Mouse (Mus musculus): ENCODE results near the gene Atg4a-ps. TPM values are rescaled to one million over a fixed set of nuclear protein-coding genes. Genes with fewer than 3 reads are reported as not detected.

Gene Atg4a-ps
- total RNA-seq, 2 experiments from 2014 or later = 1.5 TPM; not detected in 1

DNA sequence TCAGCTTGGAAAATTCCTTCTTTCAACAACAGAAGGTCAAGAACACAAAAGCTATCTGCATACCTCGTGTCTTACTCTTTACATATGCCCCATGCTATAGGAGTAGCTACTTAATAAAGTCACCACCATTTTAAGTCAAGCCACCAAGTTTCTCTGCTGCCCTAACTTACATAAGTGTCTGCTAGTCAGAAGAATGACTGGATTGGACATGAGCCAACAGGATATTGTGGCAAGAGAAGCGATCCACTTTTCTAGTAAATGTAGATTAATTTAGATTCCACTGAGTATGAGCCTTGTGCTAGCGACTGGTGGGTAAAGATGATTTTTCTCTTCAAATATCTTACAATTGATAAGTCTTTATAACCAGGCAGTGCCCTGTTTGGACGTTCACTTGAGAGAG, 12.0 kb downstream of the Atg4a-ps start:
- intact Hi-C loops (cut with DNase I) = no loop called here

DNA sequence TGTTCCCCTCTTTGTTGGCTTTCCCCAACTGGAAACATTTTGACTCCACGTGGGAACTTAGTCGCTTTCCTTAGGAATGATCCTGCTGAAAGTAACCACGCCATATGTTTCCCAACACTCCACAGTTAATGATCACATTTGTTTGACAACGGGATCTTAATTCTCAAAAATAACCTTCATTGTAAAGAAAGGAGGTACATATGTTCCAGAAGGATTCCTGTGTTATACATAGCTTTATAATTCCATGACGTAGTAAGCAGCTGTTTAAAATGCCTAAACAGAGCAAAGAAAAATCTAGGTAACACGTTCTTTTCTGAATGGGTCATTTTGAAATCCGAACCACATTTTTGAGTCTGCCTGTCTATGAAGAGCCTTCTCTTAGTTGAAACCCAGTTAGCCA, 12.7 kb downstream of the Atg4a-ps start:
- DNase-seq (ENCODE audit: low spot score in 2 of 2) = no peak
- intact Hi-C loops (cut with DNase I) = no loop called here

More for the DNA sequence above, 12.0 kb downstream of the Atg4a-ps start:
- DNase-seq (ENCODE audit: low spot score in 2 of 2) = no peak

DNA sequence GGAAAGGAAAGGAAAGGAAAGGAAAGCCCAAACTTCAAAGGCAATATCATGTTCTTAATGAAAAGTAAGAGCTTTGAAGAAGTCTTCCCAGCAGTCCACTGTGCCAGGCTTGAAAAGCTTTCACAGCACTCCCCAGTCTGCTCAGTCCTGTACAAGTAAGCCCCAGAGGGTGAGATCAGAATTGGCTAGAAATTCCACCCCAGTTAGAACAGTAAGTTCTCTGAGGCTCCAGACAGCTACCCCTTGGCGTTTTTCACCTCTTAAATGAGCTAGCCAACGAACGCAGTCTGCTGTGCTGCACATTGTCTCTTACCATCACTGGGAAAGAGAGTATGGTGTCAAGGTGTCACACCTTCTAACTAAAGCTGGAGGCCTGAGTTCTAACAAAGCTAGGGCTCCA, 18.2 kb downstream of the Atg4a-ps start:
- intact Hi-C loops (cut with DNase I) = no loop called here
- no peak for DNase-seq (ENCODE audit: low spot score in 2 of 2)

DNA sequence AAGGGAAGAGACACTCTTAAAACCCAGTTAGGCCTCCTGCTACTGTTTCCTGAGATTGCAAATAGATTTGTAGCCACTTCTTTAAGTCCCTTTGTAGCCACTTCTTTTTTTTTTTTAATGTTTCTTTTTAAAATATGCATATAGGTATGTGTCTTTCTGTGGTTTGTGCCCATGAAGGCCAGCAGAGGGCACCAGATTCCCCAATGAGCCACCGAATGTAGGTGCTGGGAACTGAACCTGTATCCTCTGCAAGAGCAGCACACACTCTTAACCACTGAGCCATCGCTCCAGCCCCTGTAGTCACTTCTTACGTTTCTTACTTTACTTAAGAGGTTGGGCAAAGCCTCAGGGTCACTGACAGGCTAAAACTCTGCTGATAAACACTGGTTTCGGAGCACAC, 19.4 kb downstream of the Atg4a-ps start:
- intact Hi-C loops (cut with DNase I) = no loop called here
- DNase-seq (ENCODE audit: low spot score in 2 of 2) = no peak

DNA sequence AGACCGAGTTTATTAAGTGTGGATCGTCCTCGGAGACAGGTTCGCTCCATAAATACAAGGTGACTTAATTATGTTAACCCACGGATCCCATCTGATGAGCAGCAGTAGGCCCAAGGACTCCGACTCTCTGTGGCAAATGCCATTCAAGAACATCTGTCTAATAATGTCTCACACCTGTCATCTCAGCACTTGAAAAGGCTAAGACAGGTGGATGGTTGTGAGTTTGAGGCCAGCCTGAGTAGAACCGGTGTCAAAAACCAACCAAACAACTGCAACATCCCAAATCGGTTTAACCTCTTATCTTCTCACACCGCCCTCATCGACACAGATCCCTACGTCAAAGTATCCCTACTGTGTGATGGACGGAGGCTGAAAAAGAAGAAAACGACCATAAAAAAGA, 20.7 kb downstream of the Atg4a-ps start:
- no peak for DNase-seq (ENCODE audit: low spot score in 2 of 2)
- intact Hi-C loops (cut with DNase I) = no loop called here

DNA sequence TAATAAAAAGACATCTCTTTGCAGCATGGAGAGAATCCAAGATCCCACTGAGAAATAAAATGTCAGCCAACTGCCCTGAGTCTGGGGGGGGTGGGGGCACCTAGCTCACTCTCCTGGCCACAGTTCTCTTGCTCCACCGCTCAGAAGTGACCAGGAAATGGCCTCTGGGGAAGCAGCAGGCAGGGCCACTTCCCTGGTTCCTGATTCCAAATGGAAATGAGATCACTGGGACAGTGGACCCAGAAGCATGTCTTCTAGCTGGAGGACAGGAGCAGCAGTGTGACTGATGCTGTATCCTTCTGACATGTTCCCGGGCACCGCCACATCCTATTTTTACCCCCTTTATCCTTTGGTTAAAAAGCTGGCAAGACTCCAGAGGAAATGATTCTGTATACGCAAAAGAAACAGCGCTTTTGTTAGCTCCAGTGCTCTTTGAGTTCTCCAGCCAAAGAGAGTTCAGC, 21.2 kb downstream of the Atg4a-ps start:
- intact Hi-C loops (cut with DNase I) = no loop called here
- no peak for DNase-seq (ENCODE audit: low spot score in 2 of 2)

- intact Hi-C loops (cut with DNase I) = no loop called here
- DNase-seq (ENCODE audit: low spot score in 2 of 2) = no peak
Measured at GRCm38 (mm10) chr3:103623893-103624470, 21.9 kb downstream of the Atg4a-ps start.

- no peak for DNase-seq (ENCODE audit: low spot score in 2 of 2)
- intact Hi-C loops (cut with DNase I) = no loop called here
Measured at GRCm38 (mm10) chr3:103620101-103620500, 25.8 kb downstream of the Atg4a-ps start.

GRCm38 (mm10) chr3:103616981-103617380, 28.9 kb downstream of the Atg4a-ps start:
- intact Hi-C loops (cut with DNase I) = no loop called here
- no peak for DNase-seq (ENCODE audit: low spot score in 2 of 2)

- DNase-seq (ENCODE audit: low spot score in 2 of 2) = no peak
- intact Hi-C loops (cut with DNase I) = no loop called here
Measured at GRCm38 (mm10) chr3:103615621-103616020, 30.2 kb downstream of the Atg4a-ps start.

DNA sequence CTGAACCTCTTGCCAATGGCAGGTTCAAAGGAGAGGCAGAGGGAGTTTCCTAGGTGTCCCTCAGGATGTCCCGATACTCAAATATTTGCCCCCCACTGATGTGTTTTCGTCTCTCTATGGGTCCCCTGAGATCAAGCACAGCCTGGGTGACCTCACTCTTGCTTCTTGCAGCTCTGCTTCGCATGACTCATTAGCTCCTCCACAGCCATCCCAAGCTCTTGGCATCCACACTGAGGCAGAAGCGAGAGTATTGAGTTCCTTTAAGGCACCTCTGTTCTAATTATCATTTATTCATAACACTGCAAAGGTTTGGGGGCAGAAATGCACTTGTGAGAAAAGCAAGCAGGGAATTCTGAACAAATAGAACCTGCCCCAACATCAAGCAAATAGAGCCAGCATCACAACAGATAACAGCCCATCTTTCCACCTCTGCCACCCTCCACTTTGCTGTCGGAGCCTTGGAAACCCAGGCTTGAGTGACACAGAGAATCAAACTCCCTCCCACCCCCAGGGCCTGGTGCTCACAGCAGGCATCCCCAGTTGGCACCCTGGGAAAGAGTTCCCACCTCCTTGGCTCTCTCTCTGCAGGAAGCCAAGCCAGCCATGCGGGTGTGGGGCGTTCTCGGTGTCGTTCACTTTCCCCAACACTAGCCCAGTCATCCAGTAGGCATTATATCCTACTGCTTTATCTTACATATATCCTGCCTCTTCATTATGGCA, 33.1 kb downstream of the Atg4a-ps start:
- intact Hi-C loops (cut with DNase I) = no loop called here
- DNase-seq (ENCODE audit: low spot score in 2 of 2) = peak; percentile 36 to 63

GRCm38 (mm10) chr3:103610231-103610630, 35.6 kb downstream of the Atg4a-ps start:
- intact Hi-C loops (cut with DNase I) = no loop called here
- no peak for DNase-seq (ENCODE audit: low spot score in 2 of 2)

GRCm38 (mm10) chr3:103606660-103607595, 38.9 kb downstream of the Atg4a-ps start:
- no peak for DNase-seq (ENCODE audit: low spot score in 2 of 2)
- intact Hi-C loops (cut with DNase I) = no loop called here

GRCm38 (mm10) chr3:103606045-103606597, 39.7 kb downstream of the Atg4a-ps start:
- intact Hi-C loops (cut with DNase I) = no loop called here
- DNase-seq (ENCODE audit: low spot score in 2 of 2) = no peak

- intact Hi-C loops (cut with DNase I) = no loop called here
- no peak for DNase-seq (ENCODE audit: low spot score in 2 of 2)
Measured at GRCm38 (mm10) chr3:103601561-103601960, 44.3 kb downstream of the Atg4a-ps start.

- peak; percentile 20 to 61 for DNase-seq (ENCODE audit: low spot score in 2 of 2)
- intact Hi-C loops (cut with DNase I) = no loop called here
Measured at GRCm38 (mm10) chr3:103601011-103601410, 44.9 kb downstream of the Atg4a-ps start.

- no peak for DNase-seq (ENCODE audit: low spot score in 2 of 2)
- intact Hi-C loops (cut with DNase I) = no loop called here
Measured at GRCm38 (mm10) chr3:103597586-103597985, 48.3 kb downstream of the Atg4a-ps start.

DNA sequence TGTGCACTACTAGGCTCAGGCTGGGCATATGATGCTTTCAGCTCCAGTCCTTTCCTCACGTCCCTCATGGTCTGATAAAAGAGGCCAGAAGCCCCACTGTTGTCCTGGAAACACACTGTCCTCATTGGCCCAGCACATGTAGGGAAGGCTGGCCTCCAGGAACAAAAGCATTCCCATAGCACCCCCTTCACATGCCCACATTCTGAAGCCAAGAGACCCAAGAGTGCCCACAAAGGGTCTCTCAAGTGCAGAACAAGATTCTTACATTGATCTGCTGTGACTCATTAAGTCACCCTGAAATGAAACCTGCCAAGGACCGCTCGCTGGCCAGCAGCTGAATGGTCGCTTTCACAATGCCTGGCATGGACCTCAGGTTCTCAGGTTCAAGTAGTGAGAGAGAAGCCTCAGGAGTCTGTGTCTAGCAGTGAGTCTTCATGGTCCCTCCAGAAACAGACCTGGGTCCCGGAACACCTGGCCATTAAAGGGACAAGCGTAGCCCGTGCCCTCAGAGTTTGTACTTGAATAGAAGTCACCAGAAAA, 50.5 kb downstream of the Atg4a-ps start:
- intact Hi-C loops (cut with DNase I) = no loop called here
- no peak for DNase-seq (ENCODE audit: low spot score in 2 of 2)

Measured in left cerebral cortex, postnatal 14 days (tissue).